Mouse (Mus musculus): ENCODE data around the gene Zbtb44. TPM values are rescaled to one million over a fixed set of nuclear protein-coding genes. Genes with fewer than 3 reads are reported as not detected.
"Not testable (repeated sequence)": the region's sequence is repeated elsewhere in the genome, so short reads cannot be mapped to it uniquely, and the experiment has no call there.

Zbtb44 gene
- polyA plus RNA-seq, 1 experiment from 2014 or later: 7.5 TPM

- H3K4me1 ChIP-seq: no peaks in the 10 kb centered on the region
- no peak overlapping the region for H3K4me3 ChIP-seq
- no peak for ATAC-seq (ENCODE audit: insufficient number of reproducible peaks, low FRiP score, low TSS enrichment, low read depth)
- H3K9me3 ChIP-seq: no peaks in the 10 kb centered on the region
- no peaks in the 10 kb centered on the region for H3K36me3 ChIP-seq
- no peak overlapping the region for H3K27ac ChIP-seq
- no peak overlapping the region for H3K4me2 ChIP-seq
- no peaks in the 10 kb centered on the region for H3K27me3 ChIP-seq
- 65% methylated on average over 4 of the region's 4 CpGs for WGBS
- H3K9ac ChIP-seq: no peak overlapping the region
Observed at GRCm38 (mm10) chr9:31017616-31018015, 12.8 kb upstream of the Zbtb44 start.

- Histone ChIP-seq H3K9me3 (no peaks in the 10 kb centered on the region), H3K4me3 (no peak overlapping the region), H3K27me3 (no peaks in the 10 kb centered on the region), H3K36me3 (no peaks in the 10 kb centered on the region), H3K4me1 (no peaks in the 10 kb centered on the region), H3K4me2 (no peak overlapping the region), H3K27ac (no peak overlapping the region), H3K9ac (no peak overlapping the region)
- 85% methylated on average over 3 of the region's 3 CpGs for WGBS
- ATAC-seq (ENCODE audit: insufficient number of reproducible peaks, low FRiP score, low TSS enrichment, low read depth): no peak
Observed at GRCm38 (mm10) chr9:31018158-31018557, 12.3 kb upstream of the Zbtb44 start.

GRCm38 (mm10) chr9:31018705-31019104 lies 11.7 kb upstream of the Zbtb44 start:
- H3K9ac ChIP-seq: no peak overlapping the region
- no peaks in the 10 kb centered on the region for H3K36me3 ChIP-seq
- H3K9me3 ChIP-seq: no peaks in the 10 kb centered on the region
- ATAC-seq (ENCODE audit: insufficient number of reproducible peaks, low FRiP score, low TSS enrichment, low read depth): no peak
- H3K27me3 ChIP-seq: no peaks in the 10 kb centered on the region
- no peaks in the 10 kb centered on the region for H3K4me1 ChIP-seq
- no peak overlapping the region for H3K27ac ChIP-seq
- H3K4me3 ChIP-seq: no peak overlapping the region
- H3K4me2 ChIP-seq: no peak overlapping the region

GRCm38 (mm10) chr9:31028251-31028650 lies 2.2 kb upstream of the Zbtb44 start:
- Histone ChIP-seq H3K4me1 (peaks cover 9% of the 10 kb centered on the region; the same call in 1 of the 2 replicates), H3K4me2 (no peak overlapping the region), H3K27ac (no peak overlapping the region), H3K27me3 (no peaks in the 10 kb centered on the region), H3K36me3 (no peaks in the 10 kb centered on the region), H3K9ac (no peak overlapping the region), H3K4me3 (no peak overlapping the region), H3K9me3 (no peaks in the 10 kb centered on the region)
- ATAC-seq (ENCODE audit: insufficient number of reproducible peaks, low FRiP score, low TSS enrichment, low read depth): no peak
- WGBS: 82% methylated on average over 4 of the region's 4 CpGs

- Histone ChIP-seq H3K9me3 (no peaks in the 10 kb centered on the region), H3K4me2 (peak overlapping the region; percentile 85), H3K27ac (peak overlapping the region; percentile 98), H3K27me3 (no peaks in the 10 kb centered on the region), H3K9ac (peak overlapping the region; percentile 96), H3K36me3 (no peaks in the 10 kb centered on the region), H3K4me3 (peak overlapping the region; percentile 95), H3K4me1 (peaks cover 9% of the 10 kb centered on the region; the same call in 1 of the 2 replicates)
- under 1% methylated on average over 43 of the region's 57 CpGs for WGBS
- ATAC-seq (ENCODE audit: insufficient number of reproducible peaks, low FRiP score, low TSS enrichment, low read depth): peak; percentile 94
Observed at GRCm38 (mm10) chr9:31029751-31030511, 513 bp upstream of the Zbtb44 start.

- Histone ChIP-seq H3K9me3 (no peaks in the 10 kb centered on the region), H3K4me3 (peak overlapping the region; percentile 95), H3K9ac (peak overlapping the region; percentile 96), H3K36me3 (no peaks in the 10 kb centered on the region), H3K4me1 (peaks cover 9% of the 10 kb centered on the region; the same call in 1 of the 2 replicates), H3K4me2 (peak overlapping the region; percentile 85), H3K27me3 (no peaks in the 10 kb centered on the region), H3K27ac (no peak overlapping the region)
- no peak for ATAC-seq (ENCODE audit: insufficient number of reproducible peaks, low FRiP score, low TSS enrichment, low read depth)
- 12% methylated on average over 8 of the region's 8 CpGs for whole genome bisulfite sequencing
Observed at GRCm38 (mm10) chr9:31031414-31031843, 985 bp downstream of the Zbtb44 start.

- Histone ChIP-seq H3K27ac (no peak overlapping the region), H3K4me1 (peaks cover 9% of the 10 kb centered on the region; the same call in 1 of the 2 replicates), H3K9ac (no peak overlapping the region), H3K4me2 (no peak overlapping the region), H3K4me3 (no peak overlapping the region), H3K36me3 (no peaks in the 10 kb centered on the region), H3K9me3 (no peaks in the 10 kb centered on the region), H3K27me3 (no peaks in the 10 kb centered on the region)
- no peak for ATAC-seq (ENCODE audit: insufficient number of reproducible peaks, low FRiP score, low TSS enrichment, low read depth)
Observed at GRCm38 (mm10) chr9:31032546-31032945, 2.1 kb downstream of the Zbtb44 start.

GRCm38 (mm10) chr9:31050208-31050607 lies 19.8 kb downstream of the Zbtb44 start:
- Histone ChIP-seq H3K27ac (no peak overlapping the region), H3K36me3 (peaks cover 6% of the 10 kb centered on the region; the same call in 1 of the 2 replicates)

GRCm38 (mm10) chr9:31051509-31051908 lies 21.1 kb downstream of the Zbtb44 start:
- not testable (repeated sequence) for H3K9me3 ChIP-seq; H3K4me1 ChIP-seq; H3K36me3 ChIP-seq; H3K27me3 ChIP-seq; ATAC-seq (ENCODE audit: insufficient number of reproducible peaks, low FRiP score, low TSS enrichment, low read depth); H3K27ac ChIP-seq; H3K4me3 ChIP-seq; H3K9ac ChIP-seq; H3K4me2 ChIP-seq
- WGBS: 94% methylated on average over 6 of the region's 6 CpGs

More at GRCm38 (mm10) chr9:31050208-31050607, 19.8 kb downstream of the Zbtb44 start:
- H3K9me3 ChIP-seq: no peaks in the 10 kb centered on the region
- H3K9ac ChIP-seq: no peak overlapping the region
- no peaks in the 10 kb centered on the region for H3K27me3 ChIP-seq
- no peak overlapping the region for H3K4me2 ChIP-seq
- no peaks in the 10 kb centered on the region for H3K4me1 ChIP-seq
- ATAC-seq (ENCODE audit: insufficient number of reproducible peaks, low FRiP score, low TSS enrichment, low read depth): no peak
- no peak overlapping the region for H3K4me3 ChIP-seq
- WGBS: 86% methylated on average over 5 of the region's 5 CpGs

- H3K36me3 ChIP-seq: peaks cover 20% of the 10 kb centered on the region
- H3K27ac ChIP-seq: no peak overlapping the region
- H3K4me2 ChIP-seq: no peak overlapping the region
- H3K9ac ChIP-seq: no peak overlapping the region
- no peaks in the 10 kb centered on the region for H3K27me3 ChIP-seq
- no peaks in the 10 kb centered on the region for H3K9me3 ChIP-seq
- ATAC-seq (ENCODE audit: insufficient number of reproducible peaks, low FRiP score, low TSS enrichment, low read depth): no peak
- H3K4me1 ChIP-seq: no peaks in the 10 kb centered on the region
- H3K4me3 ChIP-seq: no peak overlapping the region
- WGBS: 61% methylated on average over 2 of the region's 2 CpGs
Observed at GRCm38 (mm10) chr9:31058723-31059122, 28.3 kb downstream of the Zbtb44 start.

GRCm38 (mm10) chr9:31070706-31071105 lies 40.3 kb downstream of the Zbtb44 start:
- WGBS: 93% methylated on average over 8 of the region's 8 CpGs
- H3K4me3 ChIP-seq: no peak overlapping the region
- no peaks in the 10 kb centered on the region for H3K4me1 ChIP-seq
- H3K27ac ChIP-seq: no peak overlapping the region
- H3K9me3 ChIP-seq: no peaks in the 10 kb centered on the region
- no peaks in the 10 kb centered on the region for H3K27me3 ChIP-seq
- H3K36me3 ChIP-seq: peaks cover 14% of the 10 kb centered on the region
- no peak overlapping the region for H3K9ac ChIP-seq
- ATAC-seq (ENCODE audit: insufficient number of reproducible peaks, low FRiP score, low TSS enrichment, low read depth): no peak
- no peak overlapping the region for H3K4me2 ChIP-seq

- Histone ChIP-seq H3K4me3 (no peak overlapping the region), H3K9ac (no peak overlapping the region), H3K27ac (no peak overlapping the region), H3K4me2 (no peak overlapping the region), H3K9me3 (no peaks in the 10 kb centered on the region), H3K36me3 (peaks cover 9% of the 10 kb centered on the region; the same call in 1 of the 2 replicates), H3K4me1 (no peaks in the 10 kb centered on the region), H3K27me3 (no peaks in the 10 kb centered on the region)
- no peak for ATAC-seq (ENCODE audit: insufficient number of reproducible peaks, low FRiP score, low TSS enrichment, low read depth)
- WGBS: 88% methylated on average over 5 of the region's 5 CpGs
Observed at GRCm38 (mm10) chr9:31072256-31072655, 41.8 kb downstream of the Zbtb44 start.

All from limb, embryonic 15.5 days (tissue).